Mouse (Mus musculus) hindbrain, embryonic 15.5 days (tissue): ENCODE results near the gene M6pr. TPM values are rescaled to one million over a fixed set of nuclear protein-coding genes. Genes with fewer than 3 reads are reported as not detected.

Experiments used
- ATAC-seq: fragments of 200-750 bp; cut with Nextera tagmentation; 2 replicates; pipeline ENCODE4 v1.8.0; 2017; ENCODE audit warnings: low read depth, moderate number of reproducible peaks, moderate TSS enrichment; ENCODE audit not compliant: low FRiP score
- H3K27ac ChIP-seq: fragments of 300-500 bp; sonication (generic); replicated peaks from 2 replicates; pipeline ENCODE4 v1.5.1; 2015; ENCODE audit warnings: mild to moderate bottlenecking, inconsistent platforms
- H3K27me3 ChIP-seq: fragments of 300-500 bp; sonication (generic); 2 replicates; pipeline ENCODE4 v1.6.1; 2015; ENCODE audit warnings: control low read depth, inconsistent platforms
- H3K36me3 ChIP-seq: fragments of 300-500 bp; sonication (generic); 2 replicates; pipeline ENCODE4 v1.6.1; 2015; ENCODE audit warnings: control low read depth, inconsistent platforms
- H3K4me1 ChIP-seq: fragments of 300-500 bp; sonication (generic); replicated peaks from 2 replicates; pipeline ENCODE4 v1.6.1; 2015; ENCODE audit warnings: control low read depth, inconsistent platforms
- H3K4me2 ChIP-seq: fragments of 300-500 bp; sonication (generic); 2 replicates; pipeline ENCODE4 v1.6.1; 2015; ENCODE audit warnings: moderate library complexity, mild to moderate bottlenecking, inconsistent platforms
- H3K4me3 ChIP-seq: fragments of 300-500 bp; sonication (generic); 2 replicates; pipeline ENCODE4 v1.5.1; 2015; ENCODE audit warnings: mild to moderate bottlenecking, inconsistent platforms
- H3K9ac ChIP-seq: fragments of 300-500 bp; sonication (generic); 2 replicates; pipeline ENCODE4 v1.6.1; 2015; ENCODE audit warnings: inconsistent platforms
- H3K9me3 ChIP-seq: fragments of 300-500 bp; sonication (generic); 2 replicates; pipeline ENCODE4 v1.6.1; 2016; ENCODE audit warnings: control low read depth, inconsistent platforms
- WGBS: fragments of 180-500 bp; shearing (Covaris S2); methylation state at CpG from one replicate; pipeline ENCODE4 v1.1.7; 2015; 5-methylcytosine and 5-hydroxymethylcytosine counted together
- polyA plus RNA-seq: library from polyadenylated mRNA; unstranded; fragments of >200 nt; fragmentation: Nextera tagmentation; extraction: Ambion mirVana; gene quantifications from 2 replicates; pipeline ENCODE4 v1.2.1, GENCODE M21; 2015

The M6pr gene
- polyA plus RNA-seq, 1 experiment from 2014 or later, result 46.7 TPM

DNA sequence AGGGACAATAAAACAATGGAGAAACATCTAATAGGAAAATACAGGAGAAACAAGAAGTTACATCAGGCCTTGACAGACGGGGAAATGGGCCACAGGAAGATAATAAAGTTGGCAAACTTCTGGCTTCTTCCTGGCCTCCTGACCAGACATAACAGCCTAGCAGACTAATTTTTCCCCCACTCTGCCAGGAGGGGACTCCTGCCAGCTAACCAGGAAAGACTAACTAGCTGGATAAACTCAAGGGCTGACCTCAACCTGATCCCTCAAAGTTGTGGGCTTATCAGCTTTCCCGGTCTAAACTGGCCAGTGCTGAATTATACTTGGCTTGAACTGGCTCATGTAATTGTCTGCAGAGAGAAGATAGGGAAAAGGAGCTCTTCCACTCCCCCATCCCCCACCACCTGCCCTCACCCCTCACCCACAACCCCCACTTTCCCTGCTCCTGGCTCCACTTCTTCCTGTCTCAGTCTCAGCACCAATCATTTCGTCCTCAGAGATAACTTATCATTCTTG lies 8.8 kb upstream of the M6pr start:
- no peak overlapping the region for H3K27ac ChIP-seq
- no peak overlapping the region for H3K4me2 ChIP-seq
- 76% methylated on average over 3 of the region's 3 CpGs for WGBS
- H3K4me1 ChIP-seq, result peaks cover 17% of the 10 kb centered on the region
- no peaks in the 10 kb centered on the region for H3K9me3 ChIP-seq
- no peaks in the 10 kb centered on the region for H3K27me3 ChIP-seq
- H3K36me3 ChIP-seq, result no peaks in the 10 kb centered on the region
- H3K4me3 ChIP-seq, result no peak overlapping the region
- no peak overlapping the region for H3K9ac ChIP-seq
- no peak for ATAC-seq

DNA sequence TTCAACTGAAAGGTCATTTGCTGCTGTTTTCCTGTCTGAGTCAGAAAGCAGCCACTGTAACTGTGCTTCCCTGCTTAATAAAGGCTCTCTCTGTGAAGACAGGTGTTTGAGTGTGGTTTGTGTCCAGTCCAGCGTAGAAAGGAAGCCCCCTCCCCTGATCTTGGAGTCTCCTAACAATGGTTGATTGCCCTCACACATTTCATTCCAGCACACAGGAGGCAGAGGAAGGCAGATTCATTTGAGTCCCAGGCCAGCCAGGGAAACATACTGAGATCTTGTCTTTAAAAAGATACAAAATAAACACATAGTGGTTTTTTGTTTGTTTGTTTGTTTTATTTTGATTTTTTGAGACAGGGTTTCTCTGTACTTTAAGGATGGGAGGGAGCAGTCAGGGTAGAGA lies 6.4 kb upstream of the M6pr start:
- Histone ChIP-seq H3K27me3 (no peaks in the 10 kb centered on the region), H3K9ac (no peak overlapping the region), H3K36me3 (no peaks in the 10 kb centered on the region), H3K9me3 (no peaks in the 10 kb centered on the region), H3K4me2 (no peak overlapping the region), H3K4me3 (no peak overlapping the region), H3K4me1 (no peaks in the 10 kb centered on the region; the same call in 1 of the 2 replicates), H3K27ac (no peak overlapping the region)
- ATAC-seq, result no peak
- 57% methylated on average over 1 of the region's 1 CpGs for WGBS

DNA sequence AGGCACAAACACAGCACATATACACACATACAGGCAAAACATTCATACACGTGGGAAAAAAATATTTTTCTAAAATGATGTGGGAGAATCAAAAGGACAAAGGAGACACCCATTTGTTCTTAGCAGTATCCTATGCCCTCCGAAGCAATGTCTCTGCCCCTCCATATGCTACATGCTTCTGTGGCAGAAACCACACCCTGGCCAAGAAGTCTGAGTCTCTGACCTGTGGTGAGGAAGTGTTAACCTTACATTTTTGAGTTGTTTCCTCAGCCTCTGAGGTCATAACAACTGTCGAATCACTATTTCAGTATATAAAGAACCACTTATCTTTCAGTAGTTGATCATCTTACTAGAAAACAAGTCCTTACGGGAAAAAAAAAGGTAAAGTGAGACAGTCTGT lies 5.9 kb upstream of the M6pr start:
- 92% methylated on average over 4 of the region's 4 CpGs for WGBS
- Histone ChIP-seq H3K4me3 (no peak overlapping the region), H3K9me3 (no peaks in the 10 kb centered on the region), H3K4me2 (no peak overlapping the region), H3K4me1 (no peaks in the 10 kb centered on the region; the same call in 1 of the 2 replicates), H3K9ac (no peak overlapping the region), H3K27ac (no peak overlapping the region), H3K27me3 (no peaks in the 10 kb centered on the region), H3K36me3 (no peaks in the 10 kb centered on the region)
- no peak for ATAC-seq

DNA sequence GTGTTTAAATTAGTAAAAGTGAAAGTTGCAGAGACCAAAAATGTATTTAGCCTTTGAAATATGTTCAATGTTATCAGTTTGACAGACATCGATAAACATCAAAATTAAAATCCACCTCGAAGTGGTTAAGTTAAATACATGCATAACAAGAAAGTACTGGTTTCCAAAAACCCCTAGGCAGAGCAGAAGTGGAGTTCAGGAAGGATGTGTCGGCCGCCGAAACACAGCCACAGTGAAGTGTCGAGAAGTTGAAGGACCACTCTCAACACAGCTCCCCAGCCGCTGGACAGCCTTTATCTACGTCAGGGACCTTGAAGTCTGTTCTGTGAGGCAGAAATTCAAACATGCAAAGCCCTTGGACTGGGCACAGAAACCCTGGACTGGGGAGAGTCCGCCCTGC lies 5.0 kb upstream of the M6pr start:
- no peak overlapping the region for H3K27ac ChIP-seq
- H3K36me3 ChIP-seq, result no peaks in the 10 kb centered on the region
- no peaks in the 10 kb centered on the region for H3K27me3 ChIP-seq
- no peaks in the 10 kb centered on the region for H3K4me1 ChIP-seq
- H3K4me2 ChIP-seq, result no peak overlapping the region
- ATAC-seq, result no peak
- H3K9me3 ChIP-seq, result no peaks in the 10 kb centered on the region
- H3K4me3 ChIP-seq, result no peak overlapping the region
- 83% methylated on average over 9 of the region's 9 CpGs for WGBS
- no peak overlapping the region for H3K9ac ChIP-seq

DNA sequence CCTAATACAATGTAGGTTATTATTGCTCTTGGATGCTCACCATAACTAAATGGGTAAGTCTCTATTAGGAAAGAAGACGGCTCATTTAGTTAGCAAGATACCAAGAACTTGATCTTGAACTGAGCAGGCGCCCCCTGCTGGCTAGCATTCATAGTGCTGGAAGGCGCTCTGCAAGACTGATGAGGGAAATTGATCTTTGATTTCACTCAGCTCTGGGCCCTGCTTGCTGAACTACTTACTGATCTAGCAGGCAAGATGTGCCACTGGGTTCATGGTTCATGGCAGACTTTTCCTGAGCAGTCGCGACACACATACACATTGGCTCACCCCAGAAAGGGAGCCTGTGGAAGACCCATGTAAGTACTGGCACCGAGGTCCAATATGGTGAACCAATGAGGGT lies 4.2 kb upstream of the M6pr start:
- no peaks in the 10 kb centered on the region for H3K36me3 ChIP-seq
- WGBS, result 27% methylated on average over 6 of the region's 6 CpGs
- peaks cover under 1% of the 10 kb centered on the region for H3K4me1 ChIP-seq
- no peaks in the 10 kb centered on the region for H3K9me3 ChIP-seq
- H3K27ac ChIP-seq, result no peak overlapping the region
- no peak overlapping the region for H3K4me2 ChIP-seq
- H3K27me3 ChIP-seq, result no peaks in the 10 kb centered on the region
- ATAC-seq, result no peak
- H3K4me3 ChIP-seq, result no peak overlapping the region
- H3K9ac ChIP-seq, result no peak overlapping the region

DNA sequence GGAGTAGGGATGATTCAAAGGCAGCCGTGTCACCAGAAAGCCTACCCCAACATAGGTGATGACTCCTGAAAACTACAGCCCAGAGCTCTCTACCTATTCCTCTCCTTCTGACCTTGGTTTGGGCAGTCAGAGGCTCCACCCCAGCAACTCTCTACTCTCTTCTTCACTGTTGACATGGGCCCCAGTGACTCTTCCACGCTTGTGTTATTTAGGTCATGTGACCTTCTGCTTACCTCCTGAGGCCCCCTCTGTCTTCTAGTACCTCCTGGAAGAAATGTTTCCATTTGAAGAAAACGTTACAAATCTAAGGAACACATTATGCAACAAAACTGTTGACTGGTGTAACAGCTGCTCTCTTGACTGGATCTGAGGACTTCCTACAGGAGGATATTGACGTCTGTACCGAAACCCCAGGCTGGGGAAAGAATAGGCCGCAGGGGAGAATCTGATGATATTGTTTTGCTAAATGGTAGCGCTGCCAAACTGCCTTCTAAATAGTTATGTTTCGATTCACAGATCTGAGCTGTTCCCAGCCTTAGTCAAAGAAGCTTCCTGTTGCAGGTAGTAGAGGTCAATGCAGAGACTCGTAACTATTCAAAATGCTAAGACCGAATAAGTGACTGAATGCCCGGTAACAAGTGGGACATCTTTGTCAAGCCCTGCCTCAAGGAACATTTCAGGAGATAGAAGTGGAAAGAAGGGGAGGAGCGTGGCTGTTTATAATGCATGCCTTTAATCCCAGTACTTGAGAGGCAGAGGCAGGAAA lies 3.5 kb upstream of the M6pr start:
- Histone ChIP-seq H3K27me3 (no peaks in the 10 kb centered on the region), H3K4me1 (peaks cover 7% of the 10 kb centered on the region), H3K36me3 (no peaks in the 10 kb centered on the region), H3K4me3 (no peak overlapping the region), H3K9ac (no peak overlapping the region), H3K4me2 (no peak overlapping the region), H3K27ac (no peak overlapping the region), H3K9me3 (no peaks in the 10 kb centered on the region)
- ATAC-seq, result no peak
- WGBS, result 85% methylated on average over 12 of the region's 12 CpGs

DNA sequence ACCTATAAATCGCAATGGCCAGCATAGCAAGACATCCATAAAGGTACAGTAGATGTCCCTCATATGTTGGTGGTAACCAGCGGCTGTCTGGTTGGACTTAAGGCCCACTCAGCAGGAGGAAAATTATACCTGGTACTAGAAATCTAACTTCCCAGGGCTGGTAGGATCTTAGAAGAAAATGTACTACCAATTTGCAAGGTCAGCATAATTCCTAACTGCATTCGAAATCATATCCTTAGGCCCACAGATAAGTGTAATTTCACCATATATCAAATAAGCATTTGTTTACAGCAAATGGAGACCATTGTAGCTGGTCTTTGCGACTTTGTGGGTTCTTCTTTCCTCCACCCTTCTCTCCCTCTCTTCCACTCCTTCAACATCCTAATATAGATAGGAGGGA lies 1.8 kb upstream of the M6pr start:
- H3K4me3 ChIP-seq, result no peak overlapping the region
- H3K4me1 ChIP-seq, result peaks cover 20% of the 10 kb centered on the region
- no peaks in the 10 kb centered on the region for H3K27me3 ChIP-seq
- H3K4me2 ChIP-seq, result no peak overlapping the region
- no peak for ATAC-seq
- no peak overlapping the region for H3K27ac ChIP-seq
- no peak overlapping the region for H3K9ac ChIP-seq
- WGBS, result 90% methylated on average over 4 of the region's 4 CpGs
- H3K9me3 ChIP-seq, result no peaks in the 10 kb centered on the region
- H3K36me3 ChIP-seq, result no peaks in the 10 kb centered on the region

DNA sequence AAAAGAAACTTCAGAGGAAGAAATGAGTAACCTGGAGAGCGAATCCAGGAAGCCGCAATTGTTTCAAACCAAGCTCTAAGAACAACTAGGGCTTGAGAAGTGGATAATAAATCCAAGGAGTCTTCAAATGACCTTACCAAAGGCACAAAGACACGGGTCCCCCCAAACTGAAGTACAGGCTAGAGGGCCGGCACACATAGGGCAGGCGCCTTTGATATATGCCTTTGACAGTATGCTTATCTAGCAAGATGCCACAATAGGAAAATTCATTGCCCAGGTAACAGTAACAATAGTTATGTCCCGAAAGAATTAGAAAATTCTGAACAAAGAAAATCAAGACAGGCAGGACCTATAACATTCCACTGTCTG lies 400 bp upstream of the M6pr start:
- peaks cover 7% of the 10 kb centered on the region for H3K36me3 ChIP-seq
- H3K4me2 ChIP-seq, result peak overlapping the region; percentile 13; the same call in 1 of the 2 replicates
- no peak overlapping the region; the same call in 1 of the 2 replicates for H3K9ac ChIP-seq
- ATAC-seq, result no peak
- no peaks in the 10 kb centered on the region for H3K9me3 ChIP-seq
- 66% methylated on average over 6 of the region's 6 CpGs for WGBS
- peak overlapping the region; percentile 87; the same call in 1 of the 2 replicates for H3K4me3 ChIP-seq
- 0 out of 2 replicates have a peak overlapping the region, but pooled peaks have one; percentile 47 for H3K27ac ChIP-seq
- peaks cover 20% of the 10 kb centered on the region for H3K4me1 ChIP-seq
- no peaks in the 10 kb centered on the region for H3K27me3 ChIP-seq

DNA sequence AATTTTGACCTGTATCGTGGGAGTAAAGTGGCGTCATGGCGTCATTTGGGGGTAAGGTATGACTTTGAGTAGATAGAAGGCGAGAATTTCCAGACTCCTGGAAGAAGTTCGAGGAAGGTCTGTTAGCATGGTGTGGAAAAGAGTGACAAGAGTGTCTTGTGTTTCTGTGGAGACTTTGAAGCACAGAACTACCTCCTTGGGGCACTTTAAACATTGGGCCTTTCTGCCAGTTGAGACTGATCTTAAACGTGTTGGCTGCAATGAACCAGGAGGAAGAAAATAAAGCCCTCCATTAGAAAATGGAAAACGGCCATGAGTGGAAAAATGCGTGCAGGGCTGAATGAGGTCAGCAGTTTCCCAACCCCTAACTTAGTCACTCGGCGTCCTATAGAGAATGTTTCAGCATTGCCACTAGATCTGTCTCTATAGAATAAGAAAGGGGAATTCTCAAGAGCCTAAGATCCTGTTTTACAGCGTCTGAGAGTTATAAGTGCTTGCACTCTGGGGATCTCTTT lies 983 bp downstream of the M6pr start:
- H3K9ac ChIP-seq, result peak overlapping the region; percentile 76
- peak overlapping the region; percentile 87 for H3K4me3 ChIP-seq
- no peak overlapping the region for H3K27ac ChIP-seq
- H3K36me3 ChIP-seq, result peaks cover 20% of the 10 kb centered on the region
- WGBS, result 16% methylated on average over 11 of the region's 11 CpGs
- peak overlapping the region; percentile 74 for H3K4me2 ChIP-seq
- no peaks in the 10 kb centered on the region for H3K9me3 ChIP-seq
- peaks cover 20% of the 10 kb centered on the region for H3K4me1 ChIP-seq
- no peak for ATAC-seq
- no peaks in the 10 kb centered on the region for H3K27me3 ChIP-seq

DNA sequence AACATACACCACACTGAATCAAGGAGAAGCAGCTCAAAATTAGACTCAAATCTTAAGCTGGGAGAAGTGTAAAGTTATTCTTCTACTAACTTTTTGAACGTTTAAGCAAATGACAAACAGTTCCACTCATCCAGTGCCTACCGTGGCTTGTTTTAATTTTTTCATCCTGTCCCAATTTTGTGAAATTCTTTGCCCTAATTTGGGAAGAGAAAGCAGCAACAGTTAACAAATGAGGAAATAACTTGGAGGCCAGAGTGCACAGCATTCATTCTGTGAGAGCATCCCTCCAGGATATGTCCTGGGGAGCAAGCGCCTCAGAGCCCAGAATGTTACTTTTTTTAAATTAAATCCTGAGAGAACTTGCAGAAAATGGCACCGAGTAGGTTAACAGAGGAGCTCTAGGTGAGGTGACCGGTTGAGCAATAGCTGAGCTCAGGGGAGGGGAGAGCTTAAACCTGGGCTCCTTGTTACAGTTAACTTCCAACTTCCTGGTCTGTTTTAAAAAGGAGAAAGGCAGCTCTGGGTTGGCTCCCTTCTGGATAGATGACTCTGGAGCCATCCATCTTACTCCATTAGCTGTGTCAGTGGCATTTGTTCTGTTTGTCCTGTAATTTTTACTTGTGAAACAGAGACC lies 1.8 kb downstream of the M6pr start:
- Histone ChIP-seq H3K27me3 (no peaks in the 10 kb centered on the region), H3K4me1 (peaks cover 20% of the 10 kb centered on the region), H3K4me2 (peak overlapping the region; percentile 74), H3K36me3 (peaks cover 28% of the 10 kb centered on the region), H3K4me3 (peak overlapping the region; percentile 87; the same call in 1 of the 2 replicates), H3K27ac (no peak overlapping the region), H3K9ac (peak overlapping the region; percentile 76), H3K9me3 (no peaks in the 10 kb centered on the region)
- no peak for ATAC-seq
- WGBS, result 77% methylated on average over 5 of the region's 5 CpGs

DNA sequence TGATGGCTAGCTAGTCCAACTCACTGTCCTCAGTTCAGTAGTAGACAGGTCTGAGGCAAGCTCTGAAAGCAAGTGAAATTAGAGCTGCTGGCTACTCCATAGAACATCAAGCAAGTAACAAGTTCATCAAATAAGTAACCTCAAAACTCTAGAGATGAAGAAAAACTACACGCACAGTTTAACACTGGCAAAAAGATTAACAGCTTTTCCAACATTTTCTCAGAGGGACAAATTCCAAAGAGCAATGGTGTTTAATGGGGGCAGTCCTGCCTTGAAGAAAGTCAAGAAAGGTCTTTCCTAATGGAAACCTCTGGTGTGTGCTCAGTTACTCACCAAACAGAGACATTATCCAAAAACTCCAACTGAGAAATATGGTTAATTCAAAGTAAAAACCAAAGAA lies 10.2 kb downstream of the M6pr start:
- no peak overlapping the region for H3K4me3 ChIP-seq
- no peak for ATAC-seq
- H3K36me3 ChIP-seq, result peaks cover 89% of the 10 kb centered on the region
- H3K4me2 ChIP-seq, result no peak overlapping the region
- no peak overlapping the region for H3K9ac ChIP-seq
- H3K9me3 ChIP-seq, result no peaks in the 10 kb centered on the region
- no peaks in the 10 kb centered on the region for H3K27me3 ChIP-seq
- H3K27ac ChIP-seq, result no peak overlapping the region
- H3K4me1 ChIP-seq, result no peaks in the 10 kb centered on the region
- WGBS, result 94% methylated on average over 1 of the region's 1 CpGs

DNA sequence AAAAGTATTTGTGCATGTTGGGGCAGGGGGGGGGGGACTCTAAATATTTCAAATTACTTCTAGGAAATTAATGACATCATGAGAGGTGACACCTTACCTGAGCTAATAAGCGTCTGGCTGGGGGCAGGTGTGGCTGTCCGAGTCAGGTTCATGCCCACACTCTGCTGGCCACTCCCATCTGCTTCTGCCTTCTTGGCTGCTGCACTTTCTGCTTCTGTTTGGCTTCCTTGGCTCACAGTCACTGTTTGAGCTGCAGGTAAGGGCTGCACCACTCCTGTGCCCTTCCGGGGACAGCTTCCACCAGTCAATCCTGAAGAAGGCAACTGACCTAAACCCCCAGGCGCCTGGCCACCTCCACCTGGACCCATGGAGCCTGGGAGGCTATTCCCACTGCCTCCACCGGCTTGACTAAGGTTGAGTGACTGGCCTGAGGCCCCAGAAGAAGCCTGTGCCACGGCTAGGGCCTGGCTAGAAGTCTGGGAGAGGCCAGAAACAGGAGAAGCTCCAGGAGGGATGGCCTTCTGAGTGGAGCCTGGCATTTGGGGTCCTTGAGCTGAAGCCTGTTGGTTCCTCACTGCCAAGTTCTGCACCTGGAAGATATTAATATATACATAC lies 16.9 kb downstream of the M6pr start:
- no peak overlapping the region for H3K27ac ChIP-seq
- ATAC-seq, result no peak
- no peak overlapping the region for H3K9ac ChIP-seq
- peaks cover 63% of the 10 kb centered on the region for H3K36me3 ChIP-seq
- no peak overlapping the region for H3K4me3 ChIP-seq
- H3K27me3 ChIP-seq, result no peaks in the 10 kb centered on the region
- WGBS, result 95% methylated on average over 6 of the region's 6 CpGs
- H3K9me3 ChIP-seq, result no peaks in the 10 kb centered on the region
- no peaks in the 10 kb centered on the region for H3K4me1 ChIP-seq
- no peak overlapping the region for H3K4me2 ChIP-seq
